Mouse (Mus musculus) C2C12 (cell line): ENCODE results near the gene Cab39l. TPM values are rescaled to one million over a fixed set of nuclear protein-coding genes. Genes with fewer than 3 reads are reported as not detected.

Source experiments
- H3K27me3 ChIP-seq: one replicate; pipeline ENCODE4 v1.6.1; 2011; ENCODE audit not compliant: control insufficient read depth, insufficient read depth, insufficient read length
- H3K36me3 ChIP-seq: one replicate; pipeline ENCODE4 v1.6.1; 2011; ENCODE audit not compliant: control insufficient read depth, insufficient read depth
- H3K4me3 ChIP-seq: one replicate; pipeline ENCODE4 v1.5.1; 2011; ENCODE audit warnings: mild to moderate bottlenecking, control low read depth; ENCODE audit not compliant: poor library complexity, insufficient read depth, severe bottlenecking
- H3K79me2 ChIP-seq: one replicate; pipeline ENCODE4 v1.6.1; 2011; ENCODE audit not compliant: control insufficient read depth, insufficient read depth
- H3K79me3 ChIP-seq: one replicate; pipeline ENCODE4 v1.6.1; 2011; ENCODE audit warnings: low read depth, control low read depth
- H3ac ChIP-seq: one replicate; pipeline ENCODE3; 2011; ENCODE audit warnings: low read depth; ENCODE audit not compliant: control insufficient read depth, insufficient read length
- CEBPB ChIP-seq: IDR thresholded peaks from one replicate; pipeline ENCODE4 v1.6.1; 2011; ENCODE audit warnings: low read depth, mild to moderate bottlenecking, control low read depth, moderate library complexity
- CTCF ChIP-seq: IDR thresholded peaks from one replicate; pipeline ENCODE4 v1.5.1; 2011; ENCODE audit not compliant: control insufficient read depth, insufficient read depth, insufficient read length
- FOSL1 ChIP-seq: IDR thresholded peaks from one replicate; pipeline ENCODE4 v1.8.0; 2011; ENCODE audit warnings: mild to moderate bottlenecking, low read length; ENCODE audit not compliant: poor library complexity, insufficient read depth, severe bottlenecking
- MAX ChIP-seq: IDR thresholded peaks from one replicate; pipeline ENCODE4 v1.6.1; 2011; ENCODE audit warnings: mild to moderate bottlenecking, control low read depth
- MYOD1 ChIP-seq: IDR thresholded peaks from one replicate; pipeline ENCODE4 v1.6.1; 2011; ENCODE audit warnings: low read depth; ENCODE audit not compliant: control insufficient read depth, insufficient read length
- MYOG ChIP-seq: IDR thresholded peaks from one replicate; pipeline ENCODE4 v1.6.1; 2011; ENCODE audit not compliant: control insufficient read depth, insufficient read length; ENCODE audit errors: extremely low read depth
- USF1 ChIP-seq: IDR thresholded peaks from one replicate; pipeline ENCODE4 v1.6.1; 2011; ENCODE audit warnings: low read depth, mild to moderate bottlenecking, control low read depth, moderate library complexity
- polyA plus RNA-seq: library from polyadenylated mRNA; unstranded; fragments of >200 nt; fragmentation: generic; extraction: Trizol; gene quantifications from one replicate; pipeline ENCODE4 v1.2.1, GENCODE M21; 2012; ENCODE audit warnings: missing spikeins

Gene Cab39l
- polyA plus RNA-seq, 1 experiment = 10.9 TPM

- no peak for TF ChIP-seq MAX
- no peak for TF ChIP-seq FOSL1
- TF ChIP-seq USF1 = no peak
- no peaks in the 10 kb centered on the region for H3K79me3 ChIP-seq
- H3K4me3 ChIP-seq = no peak overlapping the region
- H3K36me3 ChIP-seq = peaks cover 8% of the 10 kb centered on the region
- no peaks in the 10 kb centered on the region for H3K79me2 ChIP-seq
- no peaks in the 10 kb centered on the region for H3K27me3 ChIP-seq
- H3ac ChIP-seq = no peak overlapping the region
Observed at GRCm38 (mm10) chr14:59533908-59534307, 93.1 kb downstream of the Cab39l start.

- Histone ChIP-seq H3K4me3 (no peak overlapping the region), H3K36me3 (peaks cover 10% of the 10 kb centered on the region), H3ac (no peak overlapping the region), H3K79me3 (no peaks in the 10 kb centered on the region), H3K27me3 (no peaks in the 10 kb centered on the region), H3K79me2 (no peaks in the 10 kb centered on the region)
- TF ChIP-seq CEBPB = no peak
- TF ChIP-seq CTCF = no peak
- TF ChIP-seq USF1 = no peak
- no peak for TF ChIP-seq MYOD1
- no peak for TF ChIP-seq MYOG
- TF ChIP-seq MAX = no peak
- no peak for TF ChIP-seq FOSL1
Observed at GRCm38 (mm10) chr14:59537829-59538432, 97.2 kb downstream of the Cab39l start.

DNA sequence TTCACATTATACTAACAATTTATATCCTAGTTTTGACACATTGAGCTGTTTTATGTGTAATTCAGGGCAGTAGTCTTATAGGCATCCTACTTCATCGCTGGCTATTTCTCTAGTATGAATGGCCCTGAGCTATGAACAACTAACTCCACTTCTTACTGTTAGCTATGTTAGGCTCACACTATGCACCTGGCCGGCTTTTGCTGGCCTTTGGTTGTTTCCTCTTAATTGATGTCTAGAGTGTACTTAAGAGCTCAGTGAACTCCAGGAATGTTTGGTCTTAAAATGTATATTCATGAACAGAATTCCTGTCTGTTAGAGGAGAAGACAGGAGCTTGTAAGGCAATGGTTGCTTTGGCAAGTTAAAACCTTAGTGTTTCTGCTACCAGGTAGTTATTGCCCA is 99.5 kb downstream of the Cab39l start:
- no peak overlapping the region for H3ac ChIP-seq
- TF ChIP-seq CTCF (no peak), MYOG (no peak), CEBPB (no peak), USF1 (no peak), MYOD1 (no peak), MAX (no peak), FOSL1 (no peak)
- no peaks in the 10 kb centered on the region for H3K79me3 ChIP-seq
- no peaks in the 10 kb centered on the region for H3K27me3 ChIP-seq
- H3K4me3 ChIP-seq = no peak overlapping the region
- peaks cover 10% of the 10 kb centered on the region for H3K36me3 ChIP-seq
- no peaks in the 10 kb centered on the region for H3K79me2 ChIP-seq

GRCm38 (mm10) chr14:59540761-59541160 is 100.0 kb downstream of the Cab39l start:
- TF ChIP-seq CTCF = no peak
- TF ChIP-seq USF1 = no peak
- TF ChIP-seq CEBPB = no peak
- no peak for TF ChIP-seq MYOG
- no peak for TF ChIP-seq MYOD1
- no peak for TF ChIP-seq FOSL1
- TF ChIP-seq MAX = no peak
- Histone ChIP-seq H3K36me3 (peaks cover 10% of the 10 kb centered on the region), H3ac (no peak overlapping the region), H3K79me3 (no peaks in the 10 kb centered on the region), H3K4me3 (no peak overlapping the region), H3K79me2 (no peaks in the 10 kb centered on the region), H3K27me3 (no peaks in the 10 kb centered on the region)

- peaks cover 10% of the 10 kb centered on the region for H3K36me3 ChIP-seq
- H3K79me3 ChIP-seq = no peaks in the 10 kb centered on the region
- no peak overlapping the region for H3K4me3 ChIP-seq
- no peaks in the 10 kb centered on the region for H3K79me2 ChIP-seq
- no peaks in the 10 kb centered on the region for H3K27me3 ChIP-seq
- TF ChIP-seq MYOG (no peak), CEBPB (no peak)
- H3ac ChIP-seq = no peak overlapping the region
Observed at GRCm38 (mm10) chr14:59543158-59543826, 102.5 kb downstream of the Cab39l start.

DNA sequence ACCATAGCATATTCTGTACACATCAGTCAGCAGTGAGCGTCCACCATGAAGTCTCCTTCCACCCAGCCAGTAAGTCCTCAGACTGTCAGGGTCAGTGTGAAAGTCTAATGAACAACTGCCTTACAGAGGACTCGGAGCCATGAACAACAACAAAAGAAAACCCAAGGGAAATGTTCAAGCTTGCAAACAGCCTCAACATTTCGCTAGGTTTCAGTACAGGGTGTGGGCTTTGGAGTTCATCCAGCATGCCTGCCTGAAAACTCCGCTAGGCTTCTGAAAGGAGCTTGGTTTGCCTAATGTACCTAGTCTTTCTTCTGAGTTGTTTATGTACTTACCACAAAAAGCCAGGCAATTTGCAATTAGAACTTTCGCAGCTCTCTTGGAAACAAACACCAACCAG is 103.2 kb downstream of the Cab39l start:
- H3K36me3 ChIP-seq = peaks cover 10% of the 10 kb centered on the region
- no peaks in the 10 kb centered on the region for H3K79me3 ChIP-seq
- H3K27me3 ChIP-seq = no peaks in the 10 kb centered on the region
- no peak for TF ChIP-seq USF1
- TF ChIP-seq MYOD1 = no peak
- TF ChIP-seq FOSL1 = no peak
- no peaks in the 10 kb centered on the region for H3K79me2 ChIP-seq
- no peak overlapping the region for H3K4me3 ChIP-seq
- H3ac ChIP-seq = no peak overlapping the region
